Mouse (Mus musculus) kidney, postnatal 4 days (tissue): ENCODE data around the gene Mpig6b.

Experiments
- DNase-seq, 2 experiments: peaks; one replicate each; pipeline ENCODE4 v3.0.0; 2021; ENCODE audit warnings: mixed read lengths in 2 of 2

Mpig6b gene

GRCm38 (mm10) chr17:35016376-35016775 is 49.6 kb downstream of the Mpig6b start, which contains the start of gene Vwa7:
Vwa7 (plus strand) TSS chr17:35016579.
- peak; percentile 56 to 74 for DNase-seq

GRCm38 (mm10) chr17:35015296-35015695 is 50.7 kb downstream of the Mpig6b start:
- DNase-seq, result no peak

- DNase-seq, result no peak
Measured at GRCm38 (mm10) chr17:35013221-35013620, 52.8 kb downstream of the Mpig6b start.
